Mouse (Mus musculus) layer of hippocampus, adult 2 months (tissue): ENCODE results near the gene Clec2l. TPM values are rescaled to one million over a fixed set of nuclear protein-coding genes. Genes with fewer than 3 reads are reported as not detected.
A peak's percentile ranks its signal among the peaks of the same experiment; 100 is the strongest.
"Not testable (repeated sequence)": the region's sequence is repeated elsewhere in the genome, so short reads cannot be mapped to it uniquely, and the experiment has no call there.

Experiments
- DNase-seq, 2 experiments: peaks; one replicate each; pipeline ENCODE4 v3.0.0; 2022; ENCODE audit warnings: low spot score in 2 of 2
- H3K27ac ChIP-seq: fragments of 200-600 bp; 2 replicates; pipeline ENCODE4 v1.8.1; 2022
- H3K4me3 ChIP-seq: fragments of 200-600 bp; 2 replicates; pipeline ENCODE4 v1.8.1; 2022; ENCODE audit warnings: mild to moderate bottlenecking
- CTCF ChIP-seq: fragments of 200-600 bp; conservative IDR thresholded peaks from 2 replicates; pipeline ENCODE4 v1.8.1; 2022; ENCODE audit warnings: antibody characterized with exemption, mild to moderate bottlenecking, moderate library complexity
- total RNA-seq, 2 experiments: library from RNA; stranded (reverse); gene quantifications; 2 replicates each; pipeline ENCODE4 v1.2.3; 2021

Clec2l gene
- total RNA-seq, 2 experiments from 2014 or later, result 52.1 to 59.8 TPM

DNA sequence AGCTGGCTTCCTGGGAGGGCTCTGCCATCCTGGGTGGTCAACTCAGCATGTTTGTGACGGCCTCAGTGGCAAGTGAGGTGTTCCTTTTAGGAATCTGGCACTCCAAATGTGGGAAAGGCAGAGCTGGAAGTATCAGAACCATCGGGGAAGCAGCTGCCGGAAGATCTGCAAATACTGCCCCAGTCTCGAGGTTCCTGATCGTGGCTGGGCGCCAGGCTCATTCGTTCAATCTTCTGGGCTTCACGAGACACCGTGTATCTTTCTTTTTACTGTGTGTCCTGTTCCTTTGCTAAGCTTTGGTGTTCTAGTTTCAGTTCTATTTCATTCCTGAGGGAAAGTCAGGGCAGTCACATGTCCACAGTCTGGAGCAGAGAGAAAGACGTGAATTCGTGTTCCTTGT, 22.5 kb upstream of the Clec2l start:
- TF ChIP-seq CTCF, result no peak
- Histone ChIP-seq H3K27ac (no peak overlapping the region), H3K4me3 (no peak overlapping the region)
- no peak for DNase-seq

DNA sequence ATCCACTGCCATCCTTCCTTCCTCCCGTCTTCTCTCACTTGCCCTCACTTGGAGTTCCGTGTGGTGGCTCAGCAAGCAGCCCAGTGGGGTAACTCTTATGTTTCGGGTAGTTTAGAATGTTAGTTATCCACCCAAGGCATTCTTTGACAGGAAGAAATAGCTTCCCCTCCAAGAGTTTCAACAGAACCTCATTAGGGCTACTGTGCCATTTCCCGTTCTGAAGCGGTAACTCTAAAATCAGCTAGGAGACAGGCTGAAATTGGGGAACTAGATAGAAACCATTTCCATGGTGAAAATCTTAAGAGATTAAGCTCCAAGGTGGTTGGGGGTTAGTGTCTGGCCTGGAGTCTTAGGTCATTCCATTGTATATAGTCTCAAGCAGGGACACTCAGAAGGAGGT, 21.6 kb upstream of the Clec2l start:
- no peak overlapping the region for H3K4me3 ChIP-seq
- no peak for DNase-seq
- no peak for TF ChIP-seq CTCF
- no peak overlapping the region for H3K27ac ChIP-seq

GRCm38 (mm10) chr6:38641645-38642044, 21.2 kb upstream of the Clec2l start:
- no peak for DNase-seq
- peak; percentile 58 for TF ChIP-seq CTCF
- no peak overlapping the region for H3K27ac ChIP-seq
- H3K4me3 ChIP-seq, result no peak overlapping the region

GRCm38 (mm10) chr6:38642593-38642992, 20.3 kb upstream of the Clec2l start:
- Histone ChIP-seq H3K27ac (no peak overlapping the region), H3K4me3 (no peak overlapping the region)
- DNase-seq, result no peak
- TF ChIP-seq CTCF, result no peak

DNA sequence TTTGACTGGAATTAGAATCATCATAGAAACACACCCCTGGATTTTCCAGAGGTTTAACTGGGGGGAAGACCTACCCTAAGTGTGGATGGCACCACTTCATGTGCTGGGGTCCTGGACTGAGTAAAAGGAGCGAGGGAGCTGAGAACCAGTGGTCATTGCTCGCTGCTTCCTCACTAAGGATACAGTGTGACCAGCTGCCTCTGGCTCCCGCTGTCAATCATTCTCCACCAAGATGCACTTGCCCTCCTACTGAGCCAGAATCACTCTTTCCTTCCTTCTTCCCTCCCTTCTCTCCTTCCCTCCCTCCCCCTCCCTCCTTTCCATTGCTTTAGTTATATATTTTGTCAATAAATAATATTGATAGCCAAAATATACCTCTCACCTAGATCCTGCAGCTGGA, 19.8 kb upstream of the Clec2l start:
- Histone ChIP-seq H3K4me3 (no peak overlapping the region), H3K27ac (no peak overlapping the region)
- TF ChIP-seq CTCF, result no peak
- no peak for DNase-seq

DNA sequence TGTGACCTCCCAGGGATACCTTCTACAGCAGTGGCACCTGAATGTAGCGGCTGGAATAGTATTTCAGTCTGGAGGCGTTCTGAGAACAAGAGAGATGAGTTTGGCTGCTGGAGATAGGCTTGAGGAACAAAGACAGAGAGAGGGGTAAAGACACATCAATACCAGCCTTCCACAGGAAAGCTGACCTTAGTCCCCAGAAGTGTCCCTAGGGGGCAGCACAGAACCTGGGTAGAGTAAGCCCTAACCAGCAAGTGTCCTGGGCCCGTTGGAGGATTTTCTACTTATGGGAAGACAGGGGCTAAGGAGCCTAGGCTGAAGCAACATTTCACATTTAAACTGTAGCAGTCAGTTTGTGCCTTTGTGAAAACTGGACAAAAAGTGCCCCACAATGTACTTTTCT, 13.3 kb upstream of the Clec2l start:
- Histone ChIP-seq H3K4me3 (no peak overlapping the region), H3K27ac (no peak overlapping the region)
- peak; percentile 56 for TF ChIP-seq CTCF
- DNase-seq, result no peak

GRCm38 (mm10) chr6:38650263-38650937, 12.5 kb upstream of the Clec2l start:
- peak; percentile 99 for TF ChIP-seq CTCF
- DNase-seq, result peak; percentile 66 to 77
- Histone ChIP-seq H3K4me3 (no peak overlapping the region), H3K27ac (no peak overlapping the region)

DNA sequence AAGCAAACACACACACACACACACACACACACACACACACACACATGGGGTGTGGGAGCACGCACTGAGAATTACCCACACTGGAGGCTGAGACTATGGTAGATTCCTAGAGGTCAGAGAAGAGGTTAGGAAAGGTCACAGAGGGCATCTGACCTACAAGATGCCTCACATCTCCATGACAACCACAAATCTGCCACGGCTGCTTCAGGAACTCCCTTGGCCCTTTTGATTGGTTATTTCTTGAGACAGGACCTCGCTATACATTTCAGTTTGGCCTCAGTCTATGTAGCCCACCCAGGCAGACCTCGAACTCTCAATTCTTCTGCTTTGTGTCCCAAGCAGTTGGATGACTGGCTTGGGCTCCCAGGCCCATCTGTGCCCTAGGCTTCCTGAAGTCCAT, 1.2 kb upstream of the Clec2l start:
- Histone ChIP-seq H3K4me3 (no peak overlapping the region), H3K27ac (no peak overlapping the region)
- DNase-seq, result no peak
- no peak for TF ChIP-seq CTCF

DNA sequence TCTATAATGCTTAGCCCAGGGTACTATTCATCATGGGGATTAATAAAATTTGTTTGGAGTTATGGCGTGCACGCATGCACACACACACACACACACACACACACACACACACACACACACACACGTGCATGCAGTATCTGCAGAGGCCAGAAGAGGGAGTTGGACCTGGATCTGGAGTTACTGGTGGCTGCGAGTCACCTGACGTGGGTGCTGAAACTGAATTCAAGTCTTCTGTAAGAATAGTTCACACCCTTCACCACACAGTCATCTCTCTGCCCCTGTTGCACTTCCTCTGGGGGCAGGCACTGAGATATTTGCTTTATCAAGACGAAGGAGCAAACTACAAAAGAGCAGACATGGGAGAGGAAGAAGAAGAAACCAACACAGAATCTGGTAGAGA, 6.7 kb downstream of the Clec2l start:
- DNase-seq, result no peak
- TF ChIP-seq CTCF, result no peak; the same call in 1 of the 2 replicates
- Histone ChIP-seq H3K27ac (no peak overlapping the region), H3K4me3 (no peak overlapping the region)

DNA sequence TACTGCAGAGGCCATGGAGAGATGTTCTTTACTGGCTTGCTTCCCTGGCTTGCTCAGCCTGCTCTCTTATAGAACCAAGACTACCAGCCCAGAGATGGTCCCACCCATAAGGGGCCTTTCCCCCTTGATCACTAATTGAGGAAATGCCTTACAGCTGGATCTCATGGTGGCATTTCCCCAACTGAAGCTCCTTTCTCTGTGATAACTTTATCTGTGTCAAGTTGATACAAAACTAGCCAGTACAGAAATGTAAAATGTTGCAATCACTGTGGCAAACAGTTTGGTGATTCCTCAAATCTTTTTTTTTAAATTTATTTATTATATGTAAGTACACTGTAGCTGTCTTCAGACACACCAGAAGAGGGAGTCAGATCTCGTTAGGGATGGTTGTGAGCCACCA, 7.6 kb downstream of the Clec2l start:
- DNase-seq, H3K27ac ChIP-seq, H3K4me3 ChIP-seq: not testable (repeated sequence)

GRCm38 (mm10) chr6:38671270-38671669, 8.4 kb downstream of the Clec2l start:
- Histone ChIP-seq H3K4me3 (no peak overlapping the region), H3K27ac (no peak overlapping the region)
- DNase-seq, result no peak
- TF ChIP-seq CTCF, result no peak; the same call in 1 of the 2 replicates

- Histone ChIP-seq H3K4me3 (no peak overlapping the region), H3K27ac (no peak overlapping the region)
- no peak for DNase-seq
- TF ChIP-seq CTCF, result no peak
These were observed 9.1 kb downstream of the Clec2l start for GRCm38 (mm10) chr6:38672011-38672410.

DNA sequence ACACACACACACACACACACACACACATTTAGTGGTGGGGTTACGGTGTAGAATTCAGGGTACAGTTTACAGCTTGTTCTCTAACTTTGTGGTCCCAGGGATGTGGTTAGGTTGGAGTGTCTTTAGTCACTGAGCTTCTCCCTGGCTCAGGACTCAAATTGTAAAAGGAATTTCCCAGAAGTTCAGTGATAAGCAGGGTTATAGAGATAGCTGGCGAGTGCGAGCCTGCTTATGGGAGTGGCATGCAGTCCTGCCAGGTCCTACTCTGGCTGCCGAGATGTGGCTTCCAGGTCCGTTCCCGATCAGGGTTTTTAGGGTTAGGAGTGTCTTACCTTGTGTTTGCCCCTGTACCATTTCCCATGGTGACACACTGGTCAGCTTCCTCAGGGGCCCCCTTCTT, 13.3 kb downstream of the Clec2l start:
- DNase-seq, result no peak
- H3K4me3 ChIP-seq, result no peak overlapping the region
- TF ChIP-seq CTCF, result no peak

DNA sequence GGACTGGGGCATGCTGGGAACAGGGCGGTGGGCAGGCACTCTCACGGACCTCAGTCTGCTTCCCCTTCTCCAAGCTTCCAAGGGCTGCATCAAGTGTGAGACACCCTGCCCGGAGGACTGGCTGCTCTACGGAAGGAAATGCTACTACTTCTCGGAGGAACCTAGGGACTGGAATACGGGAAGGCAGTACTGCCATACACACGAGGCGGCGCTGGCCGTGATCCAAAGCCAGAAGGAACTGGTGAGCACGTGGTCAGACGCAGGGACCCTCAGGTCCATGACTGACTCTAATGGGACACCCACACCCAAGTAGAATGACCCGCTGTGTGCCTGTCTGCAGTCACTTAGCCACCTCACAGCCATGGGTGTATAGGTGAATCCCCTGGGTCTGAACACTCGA, 13.9 kb downstream of the Clec2l start:
- Histone ChIP-seq H3K27ac (no peak overlapping the region), H3K4me3 (no peak overlapping the region)
- no peak for TF ChIP-seq CTCF
- DNase-seq, result no peak

More for the DNA sequence above, 13.3 kb downstream of the Clec2l start:
- H3K27ac ChIP-seq, result no peak overlapping the region

DNA sequence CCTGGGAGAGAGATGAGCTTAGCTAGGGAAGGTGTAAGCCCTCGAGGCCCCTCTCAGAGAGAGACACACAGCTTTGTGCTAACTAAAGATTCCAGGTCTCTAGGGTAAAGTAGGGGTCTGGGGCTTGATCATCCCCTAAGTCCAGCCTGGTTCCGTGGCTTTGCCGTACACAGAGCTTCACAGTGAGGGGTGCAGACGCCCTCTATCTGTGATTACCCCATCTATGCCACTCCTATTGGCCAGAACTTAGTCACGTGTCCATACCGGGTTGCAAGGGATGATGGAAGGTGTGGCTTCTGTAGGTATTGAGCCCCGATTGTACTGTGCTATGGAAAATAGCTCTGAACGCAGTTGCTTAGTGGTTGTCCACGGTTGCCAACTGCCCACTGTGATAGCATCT, 14.8 kb downstream of the Clec2l start:
- no peak for DNase-seq

More for the DNA sequence above, 14.8 kb downstream of the Clec2l start:
- Histone ChIP-seq H3K4me3 (no peak overlapping the region), H3K27ac (no peak overlapping the region)
- TF ChIP-seq CTCF, result no peak
